Mouse (Mus musculus) hindbrain, embryonic 14.5 days (tissue): ENCODE measurements around the gene Gm11639. TPM values are rescaled to one million over a fixed set of nuclear protein-coding genes. Genes with fewer than 3 reads are reported as not detected.

Experiments used
- ATAC-seq: fragments of 200-750 bp; cut with Nextera tagmentation; 2 replicates; pipeline ENCODE4 v1.8.0; 2017; ENCODE audit warnings: moderate number of reproducible peaks, mild to moderate bottlenecking, moderate TSS enrichment, moderate library complexity; ENCODE audit not compliant: low FRiP score
- DNase-seq: peaks from one replicate; pipeline ENCODE4 v3.0.0-alpha.2; 2015; ENCODE audit warnings: low spot score
- H3K27ac ChIP-seq: fragments of 300-500 bp; sonication (generic); 2 replicates; pipeline ENCODE4 v1.5.1; 2014; ENCODE audit warnings: mild to moderate bottlenecking, moderate library complexity
- H3K27me3 ChIP-seq: fragments of 300-500 bp; sonication (generic); 2 replicates; pipeline ENCODE4 v1.6.1; 2014; ENCODE audit warnings: mild to moderate bottlenecking, low read length, mixed read lengths; ENCODE audit not compliant: control insufficient read depth, insufficient read depth
- H3K36me3 ChIP-seq: fragments of 300-500 bp; sonication (generic); replicated peaks from 2 replicates; pipeline ENCODE4 v1.6.1; 2014; ENCODE audit not compliant: control insufficient read depth, insufficient read depth
- H3K4me1 ChIP-seq: fragments of 300-500 bp; sonication (generic); replicated peaks from 2 replicates; pipeline ENCODE4 v1.6.1; 2014; ENCODE audit warnings: antibody characterized with exemption, low read length, mixed read lengths; ENCODE audit not compliant: control insufficient read depth, insufficient read depth
- H3K4me2 ChIP-seq: fragments of 300-500 bp; sonication (generic); replicated peaks from 2 replicates; pipeline ENCODE4 v1.6.1; 2014; ENCODE audit warnings: mild to moderate bottlenecking, moderate library complexity
- H3K4me3 ChIP-seq: fragments of 300-500 bp; sonication (generic); replicated peaks from 2 replicates; pipeline ENCODE4 v1.5.1; 2014; ENCODE audit warnings: mild to moderate bottlenecking, low read length
- H3K9ac ChIP-seq: fragments of 300-500 bp; sonication (generic); 2 replicates; pipeline ENCODE4 v1.6.1; 2014
- H3K9me3 ChIP-seq: fragments of 300-500 bp; sonication (generic); 2 replicates; pipeline ENCODE4 v1.6.1; 2016; ENCODE audit warnings: low read length; ENCODE audit not compliant: control insufficient read depth
- WGBS: fragments of 180-500 bp; shearing (Covaris S2); extraction: QIAGEN DNeasy Blood & Tissue Kit; methylation state at CpG from one replicate; pipeline ENCODE4 v1.1.7; 2014; 5-methylcytosine and 5-hydroxymethylcytosine counted together
- polyA plus RNA-seq: library from polyadenylated mRNA; unstranded; fragments of >200 nt; fragmentation: Nextera tagmentation; extraction: Ambion mirVana; gene quantifications from 2 replicates; pipeline ENCODE4 v1.2.1, GENCODE M21; 2014

The Gm11639 gene
- polyA plus RNA-seq, 1 experiment from 2014 or later: 0.03 TPM

GRCm38 (mm10) chr11:104667399-104667798 is 18.1 kb upstream of the Gm11639 start:
- no peaks in the 10 kb centered on the region for H3K4me1 ChIP-seq
- DNase-seq (no peak), ATAC-seq (no peak)
- WGBS: 78% methylated on average over 5 of the region's 5 CpGs
- H3K4me2 ChIP-seq: no peak overlapping the region
- H3K27me3 ChIP-seq: no peaks in the 10 kb centered on the region
- H3K27ac ChIP-seq: no peak overlapping the region
- no peak overlapping the region for H3K4me3 ChIP-seq
- H3K9me3 ChIP-seq: no peaks in the 10 kb centered on the region
- no peaks in the 10 kb centered on the region for H3K36me3 ChIP-seq
- no peak overlapping the region for H3K9ac ChIP-seq

- no peak for ATAC-seq
- WGBS: 71% methylated on average over 4 of the region's 4 CpGs
- H3K9ac ChIP-seq: no peak overlapping the region
Measured at GRCm38 (mm10) chr11:104673412-104673811, 12.1 kb upstream of the Gm11639 start.

GRCm38 (mm10) chr11:104674768-104675167 is 10.7 kb upstream of the Gm11639 start:
- DNase-seq (no peak), ATAC-seq (no peak)
- Histone ChIP-seq H3K9me3 (no peaks in the 10 kb centered on the region), H3K4me2 (no peak overlapping the region), H3K27ac (no peak overlapping the region), H3K4me1 (no peaks in the 10 kb centered on the region), H3K4me3 (no peak overlapping the region), H3K9ac (no peak overlapping the region), H3K36me3 (no peaks in the 10 kb centered on the region), H3K27me3 (no peaks in the 10 kb centered on the region)
- WGBS: 94% methylated on average over 11 of the region's 11 CpGs

More at GRCm38 (mm10) chr11:104673412-104673811, 12.1 kb upstream of the Gm11639 start:
- Histone ChIP-seq H3K9me3 (no peaks in the 10 kb centered on the region), H3K36me3 (no peaks in the 10 kb centered on the region), H3K4me1 (no peaks in the 10 kb centered on the region), H3K27me3 (no peaks in the 10 kb centered on the region), H3K27ac (no peak overlapping the region), H3K4me3 (no peak overlapping the region), H3K4me2 (no peak overlapping the region)
- DNase-seq: no peak

- WGBS: 90% methylated on average over 6 of the region's 6 CpGs
- H3K4me1 ChIP-seq: no peaks in the 10 kb centered on the region
- H3K27ac ChIP-seq: no peak overlapping the region
- H3K36me3 ChIP-seq: no peaks in the 10 kb centered on the region
- ATAC-seq (no peak), DNase-seq (no peak)
- no peak overlapping the region for H3K9ac ChIP-seq
- H3K27me3 ChIP-seq: no peaks in the 10 kb centered on the region
- no peaks in the 10 kb centered on the region for H3K9me3 ChIP-seq
- no peak overlapping the region for H3K4me2 ChIP-seq
- no peak overlapping the region for H3K4me3 ChIP-seq
Measured at GRCm38 (mm10) chr11:104693235-104693634, 7.7 kb downstream of the Gm11639 start.

GRCm38 (mm10) chr11:104704097-104704496 is 18.6 kb downstream of the Gm11639 start:
- peak overlapping the region; percentile 22; the same call in 1 of the 2 replicates for H3K4me2 ChIP-seq
- 63% methylated on average over 15 of the region's 15 CpGs for WGBS
- DNase-seq: peak; percentile 26

GRCm38 (mm10) chr11:104707084-104707483 is 21.6 kb downstream of the Gm11639 start:
- H3K9ac ChIP-seq: no peak overlapping the region
- no peaks in the 10 kb centered on the region for H3K9me3 ChIP-seq
- H3K4me2 ChIP-seq: no peak overlapping the region
- no peaks in the 10 kb centered on the region for H3K36me3 ChIP-seq
- H3K27me3 ChIP-seq: no peaks in the 10 kb centered on the region
- WGBS: 68% methylated on average over 2 of the region's 2 CpGs
- no peaks in the 10 kb centered on the region for H3K4me1 ChIP-seq
- H3K27ac ChIP-seq: no peak overlapping the region
- DNase-seq: no peak
- ATAC-seq: no peak
- H3K4me3 ChIP-seq: no peak overlapping the region

More at GRCm38 (mm10) chr11:104704097-104704496, 18.6 kb downstream of the Gm11639 start:
- Histone ChIP-seq H3K9ac (no peak overlapping the region), H3K4me1 (no peaks in the 10 kb centered on the region), H3K9me3 (no peaks in the 10 kb centered on the region), H3K36me3 (no peaks in the 10 kb centered on the region), H3K27ac (no peak overlapping the region), H3K27me3 (no peaks in the 10 kb centered on the region), H3K4me3 (no peak overlapping the region)
- ATAC-seq: no peak

GRCm38 (mm10) chr11:104744995-104745568 is 59.6 kb downstream of the Gm11639 start:
- H3K4me1 ChIP-seq: no peaks in the 10 kb centered on the region
- H3K36me3 ChIP-seq: no peaks in the 10 kb centered on the region
- no peak overlapping the region for H3K27ac ChIP-seq
- DNase-seq (no peak), ATAC-seq (no peak)
- no peaks in the 10 kb centered on the region for H3K9me3 ChIP-seq
- no peak overlapping the region for H3K9ac ChIP-seq
- WGBS: 94% methylated on average over 8 of the region's 9 CpGs
- H3K4me3 ChIP-seq: no peak overlapping the region
- H3K4me2 ChIP-seq: no peak overlapping the region
- no peaks in the 10 kb centered on the region for H3K27me3 ChIP-seq

- H3K4me3 ChIP-seq: no peak overlapping the region
- no peaks in the 10 kb centered on the region for H3K9me3 ChIP-seq
- no peak overlapping the region for H3K4me2 ChIP-seq
- no peak overlapping the region for H3K9ac ChIP-seq
- no peaks in the 10 kb centered on the region for H3K36me3 ChIP-seq
- no peaks in the 10 kb centered on the region for H3K4me1 ChIP-seq
- H3K27ac ChIP-seq: no peak overlapping the region
- ATAC-seq (no peak), DNase-seq (no peak)
- no peaks in the 10 kb centered on the region for H3K27me3 ChIP-seq
- WGBS: 41% methylated on average over 6 of the region's 6 CpGs
Measured at GRCm38 (mm10) chr11:104765762-104766161, 80.3 kb downstream of the Gm11639 start.

GRCm38 (mm10) chr11:104767068-104767467 is 81.6 kb downstream of the Gm11639 start:
- no peak overlapping the region for H3K4me3 ChIP-seq
- no peak overlapping the region for H3K4me2 ChIP-seq
- no peaks in the 10 kb centered on the region for H3K27me3 ChIP-seq
- H3K27ac ChIP-seq: no peak overlapping the region
- no peaks in the 10 kb centered on the region for H3K9me3 ChIP-seq
- DNase-seq (no peak), ATAC-seq (no peak)
- 50% methylated on average over 1 of the region's 1 CpGs for WGBS
- no peaks in the 10 kb centered on the region for H3K4me1 ChIP-seq
- H3K36me3 ChIP-seq: no peaks in the 10 kb centered on the region
- H3K9ac ChIP-seq: no peak overlapping the region

- Histone ChIP-seq H3K9me3 (no peaks in the 10 kb centered on the region), H3K4me1 (no peaks in the 10 kb centered on the region), H3K36me3 (no peaks in the 10 kb centered on the region), H3K4me3 (no peak overlapping the region), H3K9ac (no peak overlapping the region), H3K4me2 (no peak overlapping the region), H3K27me3 (no peaks in the 10 kb centered on the region), H3K27ac (no peak overlapping the region)
- peak; percentile 40 for DNase-seq
- 11% methylated on average over 5 of the region's 5 CpGs for WGBS
- ATAC-seq: no peak
Measured at GRCm38 (mm10) chr11:104768072-104768471, 82.6 kb downstream of the Gm11639 start.
